Mouse (Mus musculus): Measurements from ENCODE around the gene Scarf2.

Scarf2 gene

DNA sequence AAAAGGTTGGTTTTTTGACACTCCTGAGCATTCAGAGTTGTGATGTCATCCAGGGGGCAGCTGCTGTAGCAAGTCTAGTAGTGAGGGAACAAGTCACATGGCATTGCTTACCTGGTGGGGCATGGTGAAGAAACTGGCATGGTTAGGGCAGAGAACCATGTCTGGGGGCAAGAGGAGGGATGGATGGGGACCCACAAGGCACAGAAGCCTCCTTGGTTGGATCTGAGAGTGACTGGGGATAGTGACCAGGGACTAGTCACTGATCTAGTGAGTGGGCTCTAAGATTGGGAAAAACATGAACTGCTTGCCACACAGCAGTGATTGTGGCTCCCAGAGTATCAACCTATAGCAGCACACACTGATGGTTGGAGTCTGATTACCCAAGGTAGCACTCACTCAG, 2.5 kb downstream of the Scarf2 start:
- DNase-seq (ENCODE audit: low spot score in 2 of 2) = no peak

DNA sequence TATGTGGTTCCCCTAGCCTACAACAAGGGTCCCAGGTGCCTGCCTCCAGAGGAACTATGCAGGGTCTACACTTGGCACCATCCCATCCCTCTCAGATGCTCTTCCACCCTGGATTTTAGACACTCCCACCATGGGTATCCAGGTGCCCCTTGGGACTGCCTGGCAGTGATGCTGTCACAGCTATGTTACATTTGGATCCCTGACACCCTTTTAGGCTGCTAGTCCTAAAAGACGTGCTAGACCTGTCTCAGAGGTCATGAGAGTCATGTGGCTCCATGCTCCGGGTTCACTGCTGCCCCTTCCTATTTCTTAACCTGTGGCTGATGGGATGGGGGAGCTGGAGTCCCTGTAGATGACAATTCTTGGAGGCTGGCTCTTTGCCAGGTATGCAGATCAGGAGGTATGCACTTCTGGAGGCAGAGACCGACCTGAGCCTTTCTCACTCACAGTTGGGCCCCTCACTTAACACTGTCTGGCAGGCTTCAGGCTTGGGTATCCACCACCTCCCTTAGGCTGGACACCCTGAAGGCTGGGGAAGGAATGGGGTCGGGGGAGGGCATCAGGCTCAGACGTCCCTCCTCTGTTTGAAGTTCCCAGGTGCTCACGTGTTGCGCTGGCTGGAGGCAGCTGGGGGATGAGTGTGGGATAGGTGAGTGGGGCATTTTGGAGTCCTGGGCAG, 4.8 kb downstream of the Scarf2 start:
- no peak for DNase-seq (ENCODE audit: low spot score in 2 of 2)

DNA sequence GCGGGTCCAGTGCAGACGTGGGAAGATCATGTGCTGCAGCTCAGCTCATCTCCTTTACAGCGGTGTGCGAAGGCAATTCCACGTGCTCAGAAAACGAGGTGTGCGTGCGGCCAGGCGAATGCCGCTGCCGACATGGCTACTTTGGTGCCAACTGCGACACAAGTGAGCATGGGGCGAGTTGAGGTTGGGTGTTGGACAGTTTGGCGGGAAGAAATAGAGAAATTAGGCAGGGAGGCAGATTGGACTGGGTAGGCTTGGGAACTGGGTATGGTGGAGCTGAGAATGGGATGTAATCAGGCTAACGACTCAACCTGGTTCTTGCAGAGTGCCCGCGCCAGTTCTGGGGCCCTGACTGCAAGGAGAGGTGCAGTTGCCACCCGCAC, 5.4 kb downstream of the Scarf2 start:
- DNase-seq (ENCODE audit: low spot score in 2 of 2) = no peak

DNA sequence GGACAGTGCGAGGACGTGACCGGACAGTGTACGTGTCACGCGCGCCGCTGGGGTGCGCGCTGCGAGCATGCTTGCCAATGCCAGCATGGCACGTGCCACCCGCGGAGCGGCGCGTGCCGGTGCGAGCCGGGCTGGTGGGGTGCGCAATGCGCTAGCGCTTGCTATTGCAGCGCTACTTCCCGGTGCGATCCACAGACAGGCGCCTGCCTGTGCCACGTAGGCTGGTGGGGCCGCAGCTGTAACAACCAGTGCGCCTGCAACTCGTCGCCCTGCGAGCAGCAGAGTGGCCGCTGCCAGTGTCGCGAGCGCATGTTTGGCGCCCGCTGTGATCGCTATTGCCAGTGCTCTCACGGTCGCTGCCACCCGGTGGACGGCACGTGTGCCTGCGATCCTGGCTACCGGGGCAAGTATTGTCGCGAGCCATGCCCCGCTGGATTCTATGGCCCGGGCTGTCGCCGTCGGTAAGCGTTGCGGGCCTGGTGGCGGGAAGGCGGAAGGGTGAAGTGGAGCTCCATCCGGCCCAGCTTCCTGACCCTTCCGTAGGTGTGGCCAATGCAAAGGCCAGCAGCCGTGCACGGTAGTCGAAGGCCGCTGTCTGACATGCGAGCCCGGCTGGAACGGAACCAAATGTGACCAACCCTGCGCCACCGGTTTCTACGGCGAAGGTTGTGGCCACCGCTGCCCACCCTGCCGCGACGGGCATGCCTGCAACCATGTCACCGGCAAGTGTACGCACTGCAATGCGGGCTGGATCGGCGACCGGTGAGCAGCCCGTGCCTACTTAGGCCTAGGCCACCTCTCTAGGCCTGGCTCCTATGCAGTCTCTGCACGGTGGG, 6.0 kb downstream of the Scarf2 start:
- DNase-seq (ENCODE audit: low spot score in 2 of 2) = no peak

DNA sequence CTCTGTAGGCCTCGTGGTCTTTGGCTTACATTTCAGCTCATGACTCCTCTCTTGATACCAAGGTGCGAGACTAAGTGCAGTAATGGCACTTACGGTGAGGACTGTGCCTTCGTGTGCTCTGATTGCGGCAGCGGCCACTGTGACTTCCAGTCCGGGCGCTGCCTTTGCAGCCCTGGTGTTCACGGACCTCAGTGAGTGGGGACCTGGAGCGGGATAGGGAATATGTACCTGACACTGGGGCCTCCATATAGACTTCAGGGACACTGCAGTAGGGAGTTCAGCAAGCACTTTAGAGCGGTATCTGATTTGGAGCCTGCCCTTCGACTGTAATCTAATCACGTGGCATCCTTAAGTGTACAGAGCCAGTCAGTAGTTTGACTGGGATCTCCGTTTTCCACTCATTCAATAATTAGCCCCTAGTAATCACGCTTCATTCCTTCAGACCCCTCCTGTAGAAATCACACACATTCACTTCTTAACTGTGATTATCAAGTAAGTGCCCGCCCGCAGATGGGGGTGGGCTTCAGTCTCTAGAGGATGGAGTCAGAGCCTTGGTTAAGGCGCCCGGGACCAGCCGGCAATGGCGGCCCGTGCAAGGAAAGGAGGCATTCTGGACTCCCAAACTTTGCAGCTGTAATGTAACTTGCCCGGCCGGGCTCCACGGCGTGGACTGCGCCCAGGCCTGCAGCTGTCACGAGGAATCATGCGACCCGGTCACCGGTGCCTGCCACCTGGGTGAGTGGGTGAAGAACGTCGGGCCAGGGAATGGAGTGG, 6.8 kb downstream of the Scarf2 start:
- DNase-seq (ENCODE audit: low spot score in 2 of 2) = no peak

DNA sequence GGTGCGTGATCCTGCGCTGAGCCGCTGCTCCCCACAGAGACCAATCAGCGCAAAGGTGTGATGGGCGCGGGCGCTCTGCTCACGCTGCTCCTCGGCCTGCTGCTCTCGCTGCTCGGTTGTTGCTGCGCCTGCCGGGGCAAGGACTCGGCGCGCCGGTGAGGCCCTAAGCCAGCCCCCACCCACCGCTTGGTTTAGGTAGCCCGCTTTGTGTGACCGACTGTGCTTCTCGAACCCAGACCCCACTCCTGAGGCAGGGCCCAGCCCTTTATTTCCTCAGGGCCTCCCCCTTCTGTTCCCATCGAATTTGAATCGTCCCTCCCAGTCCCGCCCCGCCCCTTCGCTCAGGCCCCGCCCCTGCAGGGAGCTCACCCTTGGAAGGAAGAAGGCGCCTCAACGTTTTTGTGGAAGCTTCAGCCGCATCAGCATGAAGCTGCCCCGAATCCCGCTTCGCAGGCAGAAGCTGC, 7.4 kb downstream of the Scarf2 start:
- no peak for DNase-seq (ENCODE audit: low spot score in 2 of 2)

DNA sequence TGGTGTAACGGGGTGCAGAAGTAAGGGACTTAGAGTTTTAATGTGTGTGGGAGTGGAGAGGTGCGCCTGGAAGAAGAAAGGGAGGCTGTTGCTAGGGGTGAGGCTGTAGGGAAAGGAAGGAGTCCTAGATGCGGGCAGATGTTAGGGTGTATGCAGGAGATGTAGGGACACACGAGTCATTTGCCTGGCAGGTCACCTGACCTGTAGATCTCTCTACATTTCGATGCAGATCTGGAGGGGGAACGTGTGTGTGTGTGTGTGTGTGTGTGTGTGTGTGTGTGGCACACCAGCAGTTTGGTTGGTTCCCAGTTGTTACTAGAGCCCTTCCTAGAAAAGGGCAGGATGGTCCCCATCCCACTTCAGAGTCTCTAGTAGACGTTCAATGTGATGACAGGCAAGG, 7.9 kb downstream of the Scarf2 start:
- no peak for DNase-seq (ENCODE audit: low spot score in 2 of 2)

DNA sequence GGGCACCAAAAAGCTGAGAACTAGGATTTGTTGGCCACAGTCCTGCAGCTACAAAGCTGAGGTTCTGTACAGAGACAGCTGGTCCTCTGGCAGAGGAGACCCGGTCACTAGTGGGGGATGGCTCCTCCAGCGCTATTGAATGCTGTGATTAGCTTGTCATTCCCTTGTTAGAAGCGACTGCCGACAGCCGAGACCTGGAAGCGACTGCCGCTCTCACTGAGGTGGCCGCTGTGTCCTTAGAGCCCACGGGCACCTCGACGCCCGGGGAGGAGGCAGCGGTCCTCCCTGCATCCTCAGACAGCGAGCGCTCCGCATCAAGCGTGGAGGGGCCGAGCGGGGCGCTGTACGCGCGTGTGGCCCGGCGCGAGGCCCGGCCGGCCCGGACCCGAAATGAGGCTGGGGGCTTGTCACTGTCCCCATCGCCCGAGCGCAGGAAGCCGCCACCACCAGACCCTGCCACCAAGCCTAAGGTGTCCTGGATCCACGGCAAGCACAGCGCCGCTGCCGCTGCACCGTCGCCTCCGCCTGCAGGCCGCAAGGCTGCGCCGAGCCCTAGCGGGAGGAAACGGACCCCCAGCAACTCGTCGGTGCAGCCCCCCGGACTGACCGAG, 9.6 kb downstream of the Scarf2 start:
- DNase-seq (ENCODE audit: low spot score in 2 of 2) = no peak

DNA sequence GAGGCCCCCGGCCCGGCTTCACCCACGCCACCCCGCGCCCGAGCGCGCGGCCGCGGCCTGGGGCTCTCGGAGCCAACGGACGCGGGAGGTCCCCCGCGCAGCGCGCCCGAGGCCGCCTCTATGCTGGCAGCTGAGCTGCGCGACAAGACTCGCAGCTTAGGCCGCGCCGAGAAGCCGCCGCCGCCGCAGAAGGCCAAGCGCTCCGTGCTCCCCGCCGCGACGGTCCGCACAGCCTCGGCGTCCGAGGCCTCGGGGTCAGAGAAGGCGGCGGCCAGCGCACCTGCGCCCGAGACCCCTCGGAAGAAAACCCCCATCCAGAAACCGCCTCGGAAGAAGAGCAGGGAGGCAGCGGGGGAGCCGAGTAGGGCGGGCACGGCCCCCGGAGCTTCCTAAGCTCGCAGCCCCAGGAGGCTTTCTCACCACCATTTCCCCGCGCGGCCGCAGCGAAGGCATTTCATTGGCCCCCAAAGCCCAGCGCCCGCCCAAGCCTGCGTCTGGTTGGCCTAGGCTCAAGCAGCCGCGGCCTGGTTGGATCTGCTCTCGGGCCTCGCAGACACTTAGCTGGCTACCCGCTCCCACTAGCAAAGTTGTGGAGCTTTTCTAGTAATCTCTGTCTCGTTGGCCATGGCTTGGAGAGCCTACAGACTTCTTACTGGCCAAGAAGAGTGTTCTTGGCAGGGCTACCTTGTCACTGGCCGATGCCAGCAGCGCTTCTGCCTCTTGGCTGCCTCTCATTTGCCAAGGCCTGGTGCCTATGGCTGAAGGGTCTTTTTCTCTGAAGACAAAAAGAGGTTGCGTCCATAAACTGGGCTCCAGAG, 10.3 kb downstream of the Scarf2 start:
- DNase-seq (ENCODE audit: low spot score in 2 of 2) = peak; percentile 79 to 85

DNA sequence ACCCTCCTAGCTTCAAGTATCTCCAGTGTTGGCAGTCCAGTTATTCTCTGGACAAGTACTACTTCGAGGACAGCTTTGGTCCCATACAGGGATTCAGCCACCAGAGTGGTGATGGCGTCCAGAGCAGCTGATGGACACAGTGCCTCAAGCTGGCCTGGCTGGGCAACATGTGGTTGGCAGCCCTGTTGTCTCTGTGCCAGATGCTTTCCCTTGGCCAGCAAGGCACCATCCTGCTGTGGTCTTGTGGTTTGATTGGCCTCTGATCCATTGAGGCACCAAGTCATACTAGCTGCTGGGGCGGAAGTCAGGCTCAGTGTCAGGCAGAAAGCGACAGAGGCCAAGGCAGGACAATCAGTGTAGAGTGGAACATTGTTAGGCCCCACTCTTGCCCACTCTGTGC, 12.0 kb downstream of the Scarf2 start:
- DNase-seq (ENCODE audit: low spot score in 2 of 2) = no peak

DNA sequence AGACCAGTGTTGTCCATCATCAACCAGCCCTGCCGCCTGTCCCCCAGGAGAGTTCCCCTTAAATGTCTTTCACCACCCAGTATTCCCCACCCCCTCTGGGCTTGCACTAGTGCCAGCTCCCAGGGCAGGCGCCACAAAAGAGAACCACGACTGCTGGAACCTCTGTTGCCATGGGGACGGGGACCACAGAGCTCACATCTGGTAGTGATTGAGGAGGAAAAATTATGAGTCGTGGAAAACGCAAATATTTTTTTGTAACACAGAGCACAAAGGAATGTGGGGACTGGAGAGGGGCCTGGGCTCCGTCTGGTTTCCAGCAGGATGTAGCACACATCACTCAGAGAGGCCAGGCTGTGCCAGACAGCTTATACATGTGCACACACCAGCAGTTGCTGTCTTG, 12.6 kb downstream of the Scarf2 start:
- no peak for DNase-seq (ENCODE audit: low spot score in 2 of 2)

DNA sequence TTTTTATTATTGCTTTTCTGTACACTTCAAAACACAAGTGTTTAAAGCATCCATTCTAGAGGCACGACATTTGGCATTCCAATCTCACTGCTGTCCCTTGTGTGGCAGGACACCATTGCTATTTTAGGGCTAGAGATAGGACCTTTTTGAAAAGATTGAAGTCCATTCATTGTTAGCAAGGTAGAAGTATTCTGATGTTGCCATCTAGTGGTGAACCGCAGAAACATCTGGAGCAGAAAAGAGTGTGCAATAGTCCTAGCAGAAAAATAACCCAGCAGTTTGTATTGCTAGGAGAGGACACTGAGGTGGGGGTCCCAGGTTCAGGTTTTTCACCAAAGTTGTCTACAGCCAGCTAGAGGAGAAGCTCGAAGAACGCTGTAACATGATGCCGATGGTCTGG, 15.0 kb downstream of the Scarf2 start:
- DNase-seq (ENCODE audit: low spot score in 2 of 2) = no peak

DNA sequence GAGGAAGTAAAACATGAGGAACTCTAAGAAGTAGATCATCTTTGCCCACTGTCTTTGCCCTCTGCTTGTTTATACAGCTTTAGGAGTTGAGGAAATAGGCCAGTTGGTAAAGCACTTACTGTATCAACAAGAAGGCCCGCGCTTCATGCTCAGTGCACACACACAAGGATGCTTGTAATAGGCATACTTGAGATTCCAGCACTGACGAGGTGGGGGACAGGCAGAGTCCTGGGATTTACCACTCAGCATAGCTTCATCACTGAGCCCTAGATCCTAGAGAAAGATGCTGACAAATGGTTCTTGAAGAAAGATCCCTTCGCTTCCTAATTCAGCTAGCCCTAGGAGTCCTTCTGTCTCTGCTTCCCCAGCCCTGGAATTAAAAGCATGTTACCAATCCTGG, 16.1 kb downstream of the Scarf2 start:
- no peak for DNase-seq (ENCODE audit: low spot score in 2 of 2)

DNA sequence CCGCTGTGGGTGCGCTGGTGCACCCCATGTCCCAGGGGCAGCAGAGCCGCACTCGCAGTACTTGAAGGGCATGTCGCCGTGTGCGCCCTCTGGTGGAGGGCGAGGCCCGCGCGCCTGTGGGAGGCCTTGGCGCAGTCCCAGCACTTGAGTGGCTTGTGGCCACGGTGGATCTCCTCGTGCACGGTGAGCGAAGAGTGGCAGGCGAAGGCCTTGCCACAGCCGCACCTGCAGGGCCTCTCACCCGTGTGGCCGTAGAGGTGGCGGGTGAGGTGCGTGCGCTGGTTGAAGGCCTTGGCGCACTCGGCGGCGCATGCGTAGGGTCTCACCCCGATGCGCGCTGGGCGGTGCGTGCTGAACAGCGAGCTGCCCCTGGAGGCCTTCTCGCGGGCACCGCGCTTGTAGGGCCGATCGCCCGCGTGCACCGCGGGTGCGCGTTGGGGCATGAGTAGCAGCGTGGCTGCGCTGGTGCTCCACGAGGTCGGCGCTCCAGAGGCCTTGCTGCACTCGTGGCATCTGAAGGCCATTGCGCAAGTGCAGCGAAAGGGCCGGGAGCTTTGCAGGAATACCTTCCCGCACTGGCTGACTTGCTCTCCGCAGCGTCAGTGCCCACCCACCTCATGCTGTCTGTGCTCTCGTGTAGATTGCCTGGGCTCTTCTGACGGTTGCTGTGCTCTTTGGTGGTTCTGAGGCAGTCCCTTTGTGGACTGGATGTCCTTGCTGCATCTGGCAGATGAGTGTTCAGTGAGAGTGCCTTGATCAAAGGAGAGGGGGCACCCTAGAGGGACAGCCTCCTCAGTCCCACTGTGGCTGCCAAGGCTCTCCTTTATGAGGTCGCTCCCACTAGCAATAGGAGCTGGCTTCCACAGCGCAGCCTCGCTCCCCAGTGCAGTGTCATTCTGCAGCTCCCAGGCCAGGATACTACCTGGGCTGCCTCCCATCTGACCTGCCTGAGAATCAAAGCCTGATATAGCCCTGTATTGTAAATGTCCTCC, 18.6 kb downstream of the Scarf2 start:
- no peak for DNase-seq (ENCODE audit: low spot score in 2 of 2)

DNA sequence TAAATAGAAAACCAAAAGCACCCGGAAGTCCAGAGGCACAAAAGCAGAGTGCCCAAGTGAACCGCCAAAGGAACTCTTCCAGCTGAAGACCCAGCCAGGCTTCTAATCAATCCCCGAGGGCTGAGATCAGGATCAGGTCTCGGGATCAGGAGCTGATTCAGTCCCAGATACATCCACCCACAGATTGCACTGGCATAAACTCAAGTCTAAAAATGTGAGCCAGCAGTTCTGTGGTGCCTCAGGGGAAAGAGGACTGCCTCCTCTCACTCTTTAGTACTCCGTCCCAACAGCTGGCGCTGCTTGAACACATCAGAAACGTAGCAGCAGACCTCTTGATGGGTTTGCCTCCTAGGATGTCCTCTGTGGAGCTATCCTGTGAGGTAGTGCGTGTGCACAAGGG, 19.4 kb downstream of the Scarf2 start:
- no peak for DNase-seq (ENCODE audit: low spot score in 2 of 2)

DNA sequence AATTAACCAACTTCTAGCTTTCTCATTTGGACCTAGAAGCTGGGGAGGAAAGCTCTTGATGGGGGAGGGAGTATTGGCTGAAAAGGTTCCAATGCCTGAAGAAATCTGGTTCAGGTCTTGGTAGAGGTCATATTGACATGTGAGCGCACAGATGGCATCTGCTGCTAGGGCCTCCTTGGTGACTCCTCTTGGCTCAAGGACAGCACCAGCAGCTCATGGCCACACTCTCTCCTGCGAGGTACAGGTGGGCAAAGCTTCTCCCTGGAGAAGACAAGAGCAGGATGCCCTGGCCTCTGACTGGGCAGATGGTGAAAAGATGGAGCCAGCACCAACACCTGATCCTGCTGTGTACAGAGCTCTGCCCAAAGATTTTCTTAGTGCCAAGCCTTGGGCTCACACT, 29.4 kb downstream of the Scarf2 start:
- no peak for DNase-seq (ENCODE audit: low spot score in 2 of 2)

DNA sequence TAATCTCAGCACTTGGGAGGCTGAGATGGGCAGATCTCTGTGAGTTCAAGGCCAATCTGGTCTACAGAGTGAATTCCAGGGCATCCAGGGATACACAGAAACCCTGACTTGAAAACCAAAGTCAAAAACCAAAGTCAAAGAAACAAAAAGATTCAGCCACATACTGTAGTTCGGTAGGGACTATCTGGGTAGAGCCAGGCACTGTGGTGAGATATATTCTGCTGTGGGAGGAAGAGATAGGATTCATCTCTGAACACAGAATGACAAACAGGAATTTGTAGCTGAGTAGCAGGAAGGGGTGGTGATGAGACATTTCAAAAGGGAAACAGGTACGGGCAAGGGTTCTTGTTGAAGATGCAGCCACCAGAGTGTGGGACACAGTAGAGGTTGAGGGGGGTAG, 31.1 kb downstream of the Scarf2 start:
- no peak for DNase-seq (ENCODE audit: low spot score in 2 of 2)

DNA sequence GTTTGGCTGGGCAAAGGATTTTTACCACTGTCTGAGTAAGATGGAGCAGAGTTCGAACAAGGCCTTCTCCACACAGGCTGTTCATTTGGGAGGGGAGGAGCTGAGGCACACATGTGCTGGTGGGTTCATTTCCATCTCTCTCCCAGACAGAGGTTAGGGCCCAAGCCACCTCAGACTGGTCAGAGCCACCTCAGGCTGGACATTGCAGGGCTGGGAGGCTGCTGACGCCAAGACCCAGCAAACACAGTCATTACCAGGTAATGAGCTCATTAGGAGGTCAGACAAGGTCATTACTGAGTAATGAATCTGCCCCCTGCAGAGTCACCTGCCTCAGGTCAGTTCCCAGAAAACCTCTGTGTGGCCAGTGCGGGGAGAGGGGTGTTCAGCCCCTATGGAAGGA, 31.8 kb downstream of the Scarf2 start:
- no peak for DNase-seq (ENCODE audit: low spot score in 2 of 2)

DNA sequence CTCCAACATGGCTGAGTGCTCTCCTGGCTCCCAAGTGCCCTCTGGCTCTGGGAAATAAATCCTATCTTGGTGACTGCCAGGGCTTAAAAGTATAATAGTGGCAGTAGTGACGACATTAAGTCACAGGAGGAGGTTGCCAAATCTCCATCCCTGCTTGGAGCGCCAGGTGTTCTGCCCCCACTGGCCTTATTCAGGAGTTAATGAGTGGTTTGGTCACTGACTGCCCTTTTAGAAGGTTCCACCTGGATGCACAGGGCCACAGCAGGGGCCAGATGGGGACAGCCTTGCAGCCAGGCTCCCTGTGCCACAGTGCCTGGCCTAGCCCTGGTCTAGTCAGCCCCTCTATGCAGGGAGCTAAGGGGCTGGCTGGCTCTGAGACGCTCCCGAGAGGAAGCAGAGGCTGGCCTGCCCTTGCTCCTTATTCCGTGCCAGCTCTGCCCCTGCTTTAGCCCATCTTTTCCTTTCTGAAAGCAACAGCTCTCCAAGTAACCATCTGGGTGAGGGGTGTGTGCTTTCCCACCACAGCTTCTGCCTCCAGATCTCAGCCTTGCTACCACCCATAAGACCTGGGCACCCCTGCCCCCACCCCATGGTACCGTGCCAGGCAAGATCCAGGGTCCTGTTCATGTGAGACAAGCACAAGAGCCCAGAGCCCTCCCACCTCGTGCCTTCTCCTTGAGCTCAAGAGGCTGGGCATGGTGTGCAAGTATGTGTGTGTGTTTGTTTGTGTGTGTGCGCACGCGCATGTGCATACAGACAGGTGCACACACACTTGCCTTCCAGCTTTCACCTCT, 33.5 kb downstream of the Scarf2 start:
- no peak for DNase-seq (ENCODE audit: low spot score in 2 of 2)

Measured in frontal cortex, postnatal 14 days (tissue).